Mouse (Mus musculus) liver, embryonic 11.5 days (tissue): ENCODE results near the gene Tmem201. TPM values are rescaled to one million over a fixed set of nuclear protein-coding genes. Genes with fewer than 3 reads are reported as not detected.

Experiments
- ATAC-seq: fragments of 200-750 bp; cut with Nextera tagmentation; replicated peaks from 2 replicates; pipeline ENCODE4 v1.8.0; 2017; ENCODE audit warnings: moderate number of reproducible peaks, mild to moderate bottlenecking, moderate TSS enrichment, moderate library complexity; ENCODE audit not compliant: low FRiP score
- DNase-seq: peaks from one replicate; pipeline ENCODE4 v3.0.0-alpha.2; 2017; ENCODE audit warnings: low spot score
- H3K27ac ChIP-seq: fragments of 300-500 bp; sonication (generic); 2 replicates; pipeline ENCODE4 v1.5.1; 2014; ENCODE audit warnings: mild to moderate bottlenecking, low read depth, low read length, control low read depth
- H3K27me3 ChIP-seq: fragments of 300-500 bp; sonication (generic); replicated peaks from 2 replicates; pipeline ENCODE4 v1.6.1; 2014; ENCODE audit warnings: low read length, mixed read lengths; ENCODE audit not compliant: control insufficient read depth, insufficient read depth
- H3K36me3 ChIP-seq: fragments of 300-500 bp; sonication (generic); 2 replicates; pipeline ENCODE4 v1.6.1; 2014; ENCODE audit warnings: mild to moderate bottlenecking, low read length, moderate library complexity, mixed read lengths; ENCODE audit not compliant: control insufficient read depth, insufficient read depth
- H3K4me1 ChIP-seq: fragments of 300-500 bp; sonication (generic); replicated peaks from 2 replicates; pipeline ENCODE4 v1.6.1; 2014; ENCODE audit warnings: low read length, mixed read lengths; ENCODE audit not compliant: control insufficient read depth, insufficient read depth
- H3K4me2 ChIP-seq: fragments of 300-500 bp; sonication (generic); 2 replicates; pipeline ENCODE4 v1.6.1; 2014; ENCODE audit warnings: mild to moderate bottlenecking, control low read depth, moderate library complexity
- H3K4me3 ChIP-seq: fragments of 300-500 bp; sonication (generic); 2 replicates; pipeline ENCODE4 v1.5.1; 2014; ENCODE audit warnings: low read depth, low read length, control low read depth
- H3K9ac ChIP-seq: fragments of 300-500 bp; sonication (generic); 2 replicates; pipeline ENCODE4 v1.6.1; 2014; ENCODE audit warnings: low read depth, low read length, control low read depth
- H3K9me3 ChIP-seq: fragments of 300-500 bp; sonication (generic); 2 replicates; pipeline ENCODE4 v1.6.1; 2016; ENCODE audit warnings: low read length, inconsistent platforms, mixed read lengths; ENCODE audit not compliant: control insufficient read depth
- WGBS: fragments of 180-500 bp; shearing (Covaris S2); extraction: QIAGEN DNeasy Blood & Tissue Kit; methylation state at CpG from one replicate; pipeline ENCODE4 v1.1.7; 2014; 5-methylcytosine and 5-hydroxymethylcytosine counted together
- polyA plus RNA-seq: library from polyadenylated mRNA; unstranded; fragments of >200 nt; fragmentation: Nextera tagmentation; extraction: Ambion mirVana; gene quantifications from 2 replicates; pipeline ENCODE4 v1.2.1, GENCODE M21; 2014

Gene Tmem201
- polyA plus RNA-seq, 1 experiment from 2014 or later = 16.8 TPM

- DNase-seq (no peak), ATAC-seq (no peak)
- H3K36me3 ChIP-seq = no peaks in the 10 kb centered on the region
- H3K27ac ChIP-seq = no peak overlapping the region
- peaks cover 19% of the 10 kb centered on the region for H3K4me1 ChIP-seq
- H3K9me3 ChIP-seq = no peaks in the 10 kb centered on the region
- H3K4me2 ChIP-seq = no peak overlapping the region
- WGBS = 81% methylated on average over 14 of the region's 14 CpGs
- H3K4me3 ChIP-seq = no peak overlapping the region
- no peak overlapping the region for H3K9ac ChIP-seq
- H3K27me3 ChIP-seq = no peaks in the 10 kb centered on the region; the same call in 1 of the 2 replicates
Observed at GRCm38 (mm10) chr4:149688861-149689260, 49.0 kb downstream of the Tmem201 start.

GRCm38 (mm10) chr4:149684841-149685623 lies 52.8 kb downstream of the Tmem201 start:
- Histone ChIP-seq H3K4me1 (peaks cover 3% of the 10 kb centered on the region), H3K4me2 (no peak overlapping the region), H3K36me3 (no peaks in the 10 kb centered on the region), H3K9me3 (no peaks in the 10 kb centered on the region), H3K9ac (no peak overlapping the region), H3K27me3 (no peaks in the 10 kb centered on the region; the same call in 1 of the 2 replicates), H3K27ac (no peak overlapping the region), H3K4me3 (no peak overlapping the region)
- no peak for DNase-seq
- WGBS = 74% methylated on average over 11 of the region's 11 CpGs
- no peak for ATAC-seq

GRCm38 (mm10) chr4:149683875-149684274 lies 54.0 kb downstream of the Tmem201 start:
- Histone ChIP-seq H3K4me2 (no peak overlapping the region), H3K36me3 (no peaks in the 10 kb centered on the region), H3K4me3 (no peak overlapping the region), H3K27ac (no peak overlapping the region), H3K27me3 (no peaks in the 10 kb centered on the region; the same call in 1 of the 2 replicates), H3K9me3 (no peaks in the 10 kb centered on the region), H3K9ac (no peak overlapping the region), H3K4me1 (no peaks in the 10 kb centered on the region)
- DNase-seq = no peak
- 36% methylated on average over 7 of the region's 7 CpGs for WGBS
- ATAC-seq = no peak

GRCm38 (mm10) chr4:149679056-149679770 lies 58.6 kb downstream of the Tmem201 start:
- Histone ChIP-seq H3K27me3 (peaks cover 7% of the 10 kb centered on the region), H3K4me2 (no peak overlapping the region), H3K9me3 (no peaks in the 10 kb centered on the region), H3K27ac (no peak overlapping the region), H3K36me3 (no peaks in the 10 kb centered on the region), H3K4me3 (no peak overlapping the region), H3K4me1 (peaks cover 9% of the 10 kb centered on the region; the same call in 1 of the 2 replicates), H3K9ac (no peak overlapping the region)
- DNase-seq (no peak), ATAC-seq (no peak)
- WGBS = 69% methylated on average over 11 of the region's 11 CpGs

GRCm38 (mm10) chr4:149678006-149678405 lies 59.8 kb downstream of the Tmem201 start:
- H3K4me1 ChIP-seq = peaks cover 9% of the 10 kb centered on the region; the same call in 1 of the 2 replicates
- H3K27me3 ChIP-seq = peaks cover 9% of the 10 kb centered on the region
- no peak overlapping the region for H3K27ac ChIP-seq
- no peak overlapping the region for H3K4me2 ChIP-seq
- H3K4me3 ChIP-seq = no peak overlapping the region
- no peaks in the 10 kb centered on the region for H3K9me3 ChIP-seq
- H3K9ac ChIP-seq = no peak overlapping the region
- no peaks in the 10 kb centered on the region for H3K36me3 ChIP-seq
- 73% methylated on average over 1 of the region's 1 CpGs for WGBS
- ATAC-seq = no peak
- no peak for DNase-seq

- H3K9ac ChIP-seq = peak overlapping the region; percentile 60
- H3K4me1 ChIP-seq = peaks cover 9% of the 10 kb centered on the region; the same call in 1 of the 2 replicates
- peak overlapping the region; percentile 98 for H3K4me2 ChIP-seq
- H3K36me3 ChIP-seq = no peaks in the 10 kb centered on the region
- 10% methylated on average over 60 of the region's 60 CpGs for whole genome bisulfite sequencing
- H3K4me3 ChIP-seq = peak overlapping the region; percentile 62
- peak; percentile 89 for DNase-seq
- H3K27me3 ChIP-seq = peaks cover 9% of the 10 kb centered on the region
- H3K9me3 ChIP-seq = no peaks in the 10 kb centered on the region
- no peak overlapping the region for H3K27ac ChIP-seq
- peak; percentile 93 for ATAC-seq
Observed at GRCm38 (mm10) chr4:149675378-149676261, 62.2 kb downstream of the Tmem201 start.

- ATAC-seq = no peak
- no peak overlapping the region for H3K9ac ChIP-seq
- peaks cover 9% of the 10 kb centered on the region for H3K27me3 ChIP-seq
- peaks cover 9% of the 10 kb centered on the region; the same call in 1 of the 2 replicates for H3K4me1 ChIP-seq
- no peak overlapping the region for H3K27ac ChIP-seq
- no peak for DNase-seq
- no peaks in the 10 kb centered on the region for H3K36me3 ChIP-seq
- H3K9me3 ChIP-seq = no peaks in the 10 kb centered on the region
- WGBS = 40% methylated on average over 8 of the region's 8 CpGs
- peak overlapping the region; percentile 62 for H3K4me3 ChIP-seq
- peak overlapping the region; percentile 98 for H3K4me2 ChIP-seq
Observed at GRCm38 (mm10) chr4:149674814-149675377, 62.9 kb downstream of the Tmem201 start.

- ATAC-seq (no peak), DNase-seq (no peak)
- Histone ChIP-seq H3K4me1 (peaks cover 9% of the 10 kb centered on the region; the same call in 1 of the 2 replicates), H3K27me3 (peaks cover 9% of the 10 kb centered on the region), H3K9ac (no peak overlapping the region), H3K36me3 (no peaks in the 10 kb centered on the region), H3K4me3 (no peak overlapping the region), H3K9me3 (no peaks in the 10 kb centered on the region), H3K4me2 (no peak overlapping the region), H3K27ac (no peak overlapping the region)
- 91% methylated on average over 5 of the region's 5 CpGs for WGBS
Observed at GRCm38 (mm10) chr4:149672747-149673146, 65.1 kb downstream of the Tmem201 start.
